Mouse (Mus musculus): Measurements from ENCODE around the gene Echdc3.
A peak's percentile ranks its signal among the peaks of the same experiment; 100 is the strongest.

Gene Echdc3

GRCm38 (mm10) chr2:6226361-6227058, 13.7 kb upstream of the Echdc3 start:
- peak; percentile 38 for DNase-seq (ENCODE audit: low read depth, low spot score)

GRCm38 (mm10) chr2:6220141-6220805, 7.4 kb upstream of the Echdc3 start:
- peak; percentile 61 for DNase-seq (ENCODE audit: low read depth, low spot score)

GRCm38 (mm10) chr2:6212327-6212723, 508 bp downstream of the Echdc3 start:
- no peak for DNase-seq (ENCODE audit: low read depth, low spot score)

DNA sequence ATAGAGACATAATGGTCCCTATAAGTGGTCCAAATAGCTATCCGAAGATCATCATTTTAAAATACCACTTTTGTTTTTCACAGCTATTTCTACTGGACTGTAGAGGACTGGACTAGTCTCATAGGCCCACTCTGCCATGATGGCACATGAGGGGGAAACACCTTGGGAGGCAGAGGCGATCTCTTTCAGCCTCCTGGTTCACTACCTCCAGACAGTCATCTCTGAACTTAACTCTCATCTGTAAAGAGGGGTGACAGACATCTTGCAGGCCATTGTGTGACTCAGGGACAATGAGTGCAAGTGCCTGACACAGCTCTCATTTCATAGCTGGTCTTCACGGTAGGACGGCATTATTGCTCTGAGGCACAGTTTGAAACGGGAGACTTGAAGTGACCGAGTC, 2.0 kb downstream of the Echdc3 start:
- no peak for DNase-seq (ENCODE audit: low read depth, low spot score)

GRCm38 (mm10) chr2:6209746-6210145, 3.1 kb downstream of the Echdc3 start:
- DNase-seq (ENCODE audit: low read depth, low spot score) = no peak

GRCm38 (mm10) chr2:6209116-6209515, 3.7 kb downstream of the Echdc3 start:
- no peak for DNase-seq (ENCODE audit: low read depth, low spot score)

- no peak for DNase-seq (ENCODE audit: low read depth, low spot score)
These were observed 5.1 kb downstream of the Echdc3 start for GRCm38 (mm10) chr2:6207736-6208135.

GRCm38 (mm10) chr2:6196363-6196973, 16.4 kb downstream of the Echdc3 start:
- DNase-seq (ENCODE audit: low read depth, low spot score) = no peak

GRCm38 (mm10) chr2:6195468-6196239, 17.2 kb downstream of the Echdc3 start:
- no peak for DNase-seq (ENCODE audit: low read depth, low spot score)

DNA sequence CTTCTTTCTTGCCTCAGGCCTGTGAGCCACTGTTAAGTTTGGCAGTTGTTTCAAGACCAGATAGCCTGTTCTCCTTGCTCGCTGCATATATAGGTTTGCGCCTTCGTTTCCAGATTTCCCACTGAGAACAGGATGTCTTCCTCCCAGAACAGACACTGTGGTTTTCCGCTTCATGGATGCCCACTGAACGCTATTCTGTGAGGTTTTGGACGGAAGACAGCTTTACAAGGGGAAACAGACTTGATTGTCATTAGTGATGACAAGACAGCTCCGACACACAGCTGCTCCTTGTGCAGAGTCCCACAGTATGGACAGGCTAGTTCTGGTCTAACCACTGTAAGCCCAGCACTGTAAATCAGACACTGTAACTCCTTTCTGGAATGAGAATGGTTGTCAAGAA, 18.3 kb downstream of the Echdc3 start:
- DNase-seq (ENCODE audit: low read depth, low spot score) = no peak

DNA sequence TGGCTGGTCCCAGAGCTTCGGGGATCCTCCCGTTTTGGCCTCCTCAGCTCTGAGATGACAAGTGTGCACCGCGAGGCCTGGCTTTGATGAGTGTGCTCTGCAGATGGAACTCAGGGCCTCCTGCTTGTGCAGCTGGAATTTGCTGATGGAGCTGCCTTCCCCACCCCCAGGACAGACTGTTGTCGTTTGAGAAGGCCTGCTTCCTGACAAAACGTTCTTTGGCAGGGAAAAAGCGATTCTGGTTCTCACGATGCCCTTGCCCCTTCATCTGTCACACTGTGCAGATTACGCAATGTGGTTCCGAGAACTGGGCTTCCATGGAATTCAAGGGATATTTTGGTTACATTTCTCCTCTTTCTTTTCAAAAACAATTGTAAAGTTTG, 19.3 kb downstream of the Echdc3 start:
- no peak for DNase-seq (ENCODE audit: low read depth, low spot score)

- peak; percentile 49 for DNase-seq (ENCODE audit: low read depth, low spot score)
These were observed 19.8 kb downstream of the Echdc3 start for GRCm38 (mm10) chr2:6192820-6193590.

DNA sequence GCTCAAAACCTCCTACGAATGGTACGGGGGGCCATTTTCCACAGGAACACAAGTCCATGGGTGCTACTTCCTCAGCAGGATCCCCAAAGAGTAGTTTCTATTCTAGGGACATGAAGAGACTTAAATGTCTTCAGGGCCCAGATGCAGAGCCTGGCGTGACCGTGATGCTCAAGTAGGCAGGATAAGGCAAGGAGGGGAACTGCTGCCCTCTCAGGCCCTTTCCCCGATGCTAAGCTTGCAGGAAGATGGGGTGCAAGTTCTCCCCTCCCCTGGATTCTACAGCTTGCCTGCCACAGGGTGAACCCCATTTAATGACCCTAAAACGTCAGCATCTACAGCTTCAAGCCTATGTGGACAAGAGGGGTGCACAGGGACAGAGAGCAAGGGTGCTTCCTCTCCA, 22.8 kb downstream of the Echdc3 start:
- DNase-seq (ENCODE audit: low read depth, low spot score) = no peak

DNA sequence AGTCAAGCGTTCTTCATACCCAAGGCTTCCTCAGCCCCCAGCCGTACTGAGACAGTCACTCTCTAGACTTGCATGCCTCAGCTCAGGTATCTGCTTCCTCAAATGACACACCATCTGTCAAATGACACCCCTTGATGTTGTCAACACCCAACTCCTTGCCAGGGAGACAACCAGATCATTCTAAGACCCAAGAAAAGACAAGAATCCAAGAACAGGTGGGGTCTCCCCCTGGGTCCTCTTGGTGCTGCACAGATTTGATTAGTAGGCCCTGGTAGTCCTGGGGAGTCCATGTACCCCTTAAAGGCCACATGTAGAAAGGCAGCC, 23.2 kb downstream of the Echdc3 start:
- no peak for DNase-seq (ENCODE audit: low read depth, low spot score)

GRCm38 (mm10) chr2:6188891-6189674, 23.8 kb downstream of the Echdc3 start:
- DNase-seq (ENCODE audit: low read depth, low spot score) = no peak

DNA sequence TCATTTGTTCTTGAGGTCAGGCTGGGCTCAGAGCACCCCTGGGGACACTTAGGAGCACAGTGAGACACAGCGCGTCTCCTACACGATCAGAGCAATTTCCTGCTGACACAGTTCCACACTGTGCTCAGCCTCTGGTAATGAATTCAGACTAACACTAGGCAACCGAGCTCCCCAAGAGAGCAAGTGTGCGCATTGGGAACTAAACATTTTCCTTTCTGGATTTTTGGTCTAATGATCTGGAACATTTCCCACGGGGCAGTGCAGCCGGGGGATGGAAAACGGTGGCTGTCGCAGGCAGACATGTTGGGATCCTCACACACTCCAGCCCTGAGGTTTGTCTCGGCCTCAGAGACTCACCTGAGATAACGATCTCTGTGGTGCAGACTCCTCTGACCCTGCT, 25.4 kb downstream of the Echdc3 start:
- DNase-seq (ENCODE audit: low read depth, low spot score) = no peak

DNA sequence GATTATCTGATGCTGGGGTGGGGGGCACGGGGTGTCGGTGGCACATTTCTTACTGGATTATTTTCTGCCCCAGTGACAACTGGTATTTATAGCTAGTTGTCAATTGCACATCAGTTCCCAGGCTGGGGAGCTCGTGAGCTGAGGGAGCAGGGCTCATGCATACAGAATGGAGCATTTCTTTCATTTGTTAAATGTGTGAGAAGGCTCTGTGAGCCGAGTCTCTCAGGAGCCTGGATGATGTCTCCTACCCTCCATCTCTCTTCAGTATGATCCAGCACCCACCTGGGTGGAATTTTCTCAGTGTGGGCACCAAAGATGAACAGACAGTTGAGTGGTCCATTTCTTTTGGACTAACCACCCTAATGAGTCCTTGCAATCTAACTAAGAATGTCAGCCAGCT, 25.9 kb downstream of the Echdc3 start:
- no peak for DNase-seq (ENCODE audit: low read depth, low spot score)

GRCm38 (mm10) chr2:6179749-6180117, 33.1 kb downstream of the Echdc3 start:
- DNase-seq (ENCODE audit: low read depth, low spot score) = no peak

DNA sequence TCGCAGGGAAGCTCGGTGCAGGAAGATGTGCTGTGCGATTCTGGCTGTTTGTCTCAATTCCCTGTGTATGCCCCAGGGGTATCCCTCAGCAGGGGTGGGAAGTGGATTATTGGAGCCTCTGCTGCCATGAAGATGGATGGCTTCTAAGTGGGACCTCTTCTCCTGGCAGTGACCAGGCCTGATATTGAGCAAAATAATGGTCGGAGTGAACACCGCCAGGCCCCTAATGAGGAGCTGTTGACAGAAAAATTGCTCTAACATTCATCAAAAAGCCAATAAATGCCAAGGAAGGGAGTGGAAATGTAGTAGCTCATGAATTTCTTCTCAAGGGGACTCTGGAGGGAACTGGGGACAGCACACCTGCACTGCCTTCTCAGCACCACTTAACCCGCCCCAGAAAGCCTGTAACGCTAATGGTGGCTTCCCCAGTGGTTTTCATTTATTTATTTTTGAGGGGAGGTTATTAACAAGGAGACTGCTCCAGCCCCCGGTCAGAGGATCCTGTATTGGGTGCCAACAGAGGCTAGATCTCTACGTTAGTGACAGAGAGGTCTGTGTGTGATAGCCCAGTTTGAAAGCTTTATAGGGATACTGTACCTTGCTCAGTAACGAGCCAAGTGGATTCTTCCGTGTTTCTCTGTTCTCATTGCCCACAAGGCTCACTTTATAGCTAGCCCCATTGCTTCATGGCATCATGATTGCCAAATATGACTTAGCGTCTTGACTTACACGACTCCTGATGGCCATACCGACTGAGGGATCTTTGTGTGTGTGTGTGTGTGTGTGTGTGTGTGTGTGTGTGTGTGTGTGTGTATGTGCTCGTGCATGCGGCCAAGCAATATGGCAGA, 33.7 kb downstream of the Echdc3 start:
- no peak for DNase-seq (ENCODE audit: low read depth, low spot score)

GRCm38 (mm10) chr2:6173013-6173412, 39.8 kb downstream of the Echdc3 start:
- DNase-seq (ENCODE audit: low read depth, low spot score) = no peak

Data from retina, postnatal 7 days (tissue).